Mouse (Mus musculus) olfactory bulb, adult 2 months (tissue): ENCODE results near the gene Prkcd. TPM values are rescaled to one million over a fixed set of nuclear protein-coding genes. Genes with fewer than 3 reads are reported as not detected.

Experiments used
- H3K27ac ChIP-seq: fragments of 200-500 bp; 2 replicates; pipeline ENCODE4 v1.5.1; 2012; ENCODE audit warnings: low read depth, low read length; ENCODE audit not compliant: insufficient read depth
- H3K4me1 ChIP-seq: fragments of 200-500 bp; 2 replicates; pipeline ENCODE4 v1.6.1; 2012; ENCODE audit warnings: low read length; ENCODE audit not compliant: control insufficient read depth, insufficient read depth
- H3K4me3 ChIP-seq: fragments of 200-500 bp; 2 replicates; pipeline ENCODE4 v1.5.1; 2012; ENCODE audit warnings: mild to moderate bottlenecking, low read depth, low read length, moderate library complexity; ENCODE audit not compliant: insufficient read depth
- CTCF ChIP-seq: fragments of 200-500 bp; IDR thresholded peaks from 2 replicates; pipeline ENCODE4 v1.5.1; 2012; ENCODE audit warnings: low read depth, mild to moderate bottlenecking, low read length, moderate library complexity; ENCODE audit not compliant: insufficient read depth
- POLR2A ChIP-seq: fragments of 200-500 bp; IDR thresholded peaks from 2 replicates; pipeline ENCODE4 v1.6.1; 2012; ENCODE audit warnings: mild to moderate bottlenecking, low read depth, low read length, moderate library complexity; ENCODE audit not compliant: insufficient read depth
- WGBS: fragments of 180-500 bp; shearing (Covaris S2); methylation state at CpG from one replicate; pipeline ENCODE4 v1.1.7; 2018; 5-methylcytosine and 5-hydroxymethylcytosine counted together
- polyA plus RNA-seq: library from polyadenylated mRNA; stranded (reverse); fragments of >200 nt; gene quantifications from 2 replicates; pipeline ENCODE4 v1.2.4, GENCODE M21; 2012; ENCODE audit warnings: low replicate concordance; ENCODE audit not compliant: missing spikeins, insufficient read depth, insufficient read length

The Prkcd gene
- 164 TPM in 1 of 2 replicates, not detected in the other for polyA plus RNA-seq

DNA sequence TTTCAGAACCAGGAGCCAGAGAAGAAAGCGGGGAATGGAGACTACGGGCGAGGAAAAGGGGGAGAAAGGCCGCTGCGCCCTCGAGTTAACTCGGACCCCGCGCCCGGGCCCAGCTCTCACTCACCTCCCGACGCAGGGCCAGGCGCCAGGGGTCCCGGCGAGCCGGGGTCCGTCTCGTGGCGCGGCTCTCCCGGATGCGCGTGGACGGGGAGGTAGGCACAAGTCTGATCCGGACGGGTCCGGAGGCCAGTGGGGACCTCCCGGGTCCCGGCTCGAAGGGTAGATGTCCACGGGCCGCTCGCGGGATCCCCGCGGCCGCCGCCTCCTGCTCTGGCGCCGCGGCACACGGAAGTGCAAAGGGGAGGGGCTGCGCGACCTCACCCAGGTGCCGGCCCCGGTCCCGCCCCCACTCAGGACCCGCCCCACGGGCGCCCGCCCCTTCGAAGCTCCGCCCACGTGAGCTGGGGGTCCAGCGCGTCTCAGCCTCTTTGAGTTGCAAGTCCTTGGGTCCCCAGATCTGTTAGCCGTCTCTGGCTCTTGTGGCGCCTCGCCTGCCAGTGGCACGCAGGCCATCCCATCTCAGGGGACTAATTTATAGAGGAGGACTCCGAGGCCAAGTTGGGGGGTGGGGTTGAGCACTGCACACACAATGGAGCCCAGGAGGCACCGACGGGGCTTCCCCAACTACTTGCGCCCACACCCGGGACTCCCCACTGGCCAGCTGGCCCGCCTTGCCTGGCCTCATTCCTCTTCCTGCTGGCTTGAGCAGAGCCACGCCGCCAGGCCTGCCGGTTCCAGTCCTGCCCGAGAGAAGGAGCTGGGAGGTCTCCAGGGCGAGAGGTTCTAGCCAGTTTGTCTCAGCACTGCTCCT lies at the start of gene Prkcd:
TSS of gene Prkcd (minus strand) at position 355 of the 871 bp plus-strand sequence.
- Histone ChIP-seq H3K4me1 (peaks cover 26% of the 10 kb centered on the region), H3K27ac (no peak within 1 kb of the TSS), H3K4me3 (peak within 1 kb of the TSS; percentile 42)
- 2% methylated on average over 58 of the region's 71 CpGs for WGBS
- TF ChIP-seq CTCF (no peak), POLR2A (no peak)

DNA sequence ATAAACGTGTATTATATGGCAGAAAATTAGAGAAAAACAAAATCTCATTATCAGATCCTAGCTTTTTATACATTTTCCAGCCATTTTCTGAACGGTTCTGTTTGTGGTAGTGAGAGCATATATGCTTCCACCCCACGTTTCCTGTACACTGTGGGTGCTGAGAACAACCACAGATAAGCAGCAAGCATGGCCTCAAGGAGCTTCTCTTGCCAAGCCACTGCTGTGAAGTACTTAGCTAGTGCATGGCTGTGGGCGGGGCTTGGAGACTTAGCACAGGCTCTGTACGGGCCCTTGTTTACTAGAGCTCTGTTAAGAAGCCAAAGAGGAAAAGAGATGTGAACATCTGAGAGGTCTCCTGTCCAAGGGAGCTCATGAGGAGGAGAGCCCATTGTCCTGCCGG lies 48.9 kb upstream of the Prkcd start:
- Histone ChIP-seq H3K27ac (no peak overlapping the region), H3K4me1 (peaks cover 6% of the 10 kb centered on the region), H3K4me3 (no peak overlapping the region)
- WGBS: 64% methylated on average over 6 of the region's 6 CpGs
- TF ChIP-seq POLR2A: no peak
- TF ChIP-seq CTCF: no peak

DNA sequence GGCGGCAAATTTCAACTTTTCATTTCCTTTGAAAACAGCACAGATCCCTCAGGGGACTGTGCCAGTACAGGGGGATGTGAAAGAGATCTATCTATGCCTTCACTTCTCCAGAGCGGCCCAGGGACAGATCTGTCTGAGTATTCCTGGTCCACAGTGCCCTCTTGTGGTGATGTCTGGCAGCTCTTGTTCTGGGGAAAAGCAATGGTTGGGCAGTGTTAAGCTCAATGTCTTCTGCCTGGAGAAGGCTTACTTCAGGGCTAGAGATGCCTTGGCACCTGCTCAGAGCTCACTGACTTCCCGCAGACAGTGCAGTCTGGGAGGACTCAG lies 45.9 kb upstream of the Prkcd start:
- WGBS: 3% methylated on average over 3 of the region's 3 CpGs
- Histone ChIP-seq H3K27ac (0 out of 2 replicates have a peak overlapping the region, but pooled peaks have one; percentile 14), H3K4me3 (no peak overlapping the region), H3K4me1 (peaks cover 8% of the 10 kb centered on the region)
- TF ChIP-seq CTCF (peak; percentile 43; the same call in 1 of the 2 replicates), POLR2A (no peak)

DNA sequence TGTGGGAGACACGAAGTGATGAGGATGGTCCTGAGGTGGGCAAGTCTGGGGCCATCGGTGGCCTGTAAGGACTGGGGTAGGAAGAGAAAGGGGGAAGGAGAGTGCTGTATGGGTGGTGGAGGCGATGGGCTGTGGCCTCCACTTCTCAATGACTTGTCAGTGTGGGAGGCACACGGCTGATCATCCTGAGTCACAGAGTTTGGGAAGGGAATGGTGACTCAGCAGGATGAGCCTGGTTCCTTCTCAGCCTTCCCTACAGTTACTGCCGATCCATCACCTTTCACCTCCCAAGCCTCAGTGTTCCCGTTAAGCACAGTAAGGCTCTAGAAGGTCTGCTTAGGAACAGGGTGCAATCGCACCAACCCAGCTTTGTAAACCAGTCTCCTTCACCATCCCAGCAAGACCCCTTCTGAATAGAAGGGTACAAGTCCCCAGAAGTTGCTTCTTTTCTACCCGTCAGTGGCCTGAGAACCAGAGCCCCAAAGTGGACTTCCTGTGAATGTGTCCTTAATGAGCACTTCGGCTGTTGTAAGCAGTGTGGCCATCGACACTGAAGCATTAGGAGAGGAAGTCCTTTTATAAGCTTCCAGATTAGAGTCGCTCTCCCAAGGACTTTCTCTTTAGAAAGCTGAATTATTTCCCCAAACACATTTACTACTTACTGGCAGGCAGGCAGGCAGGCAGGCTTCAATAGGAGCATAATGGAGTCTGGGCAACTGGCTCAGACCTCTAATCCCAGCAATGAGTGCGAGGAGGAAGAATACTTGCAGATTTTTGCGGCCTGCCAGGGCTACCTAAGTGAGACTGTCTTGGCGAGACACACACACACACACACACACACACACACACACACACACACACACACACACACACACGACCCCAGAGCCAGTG lies 45.3 kb upstream of the Prkcd start:
- Histone ChIP-seq H3K4me3 (no peak overlapping the region), H3K4me1 (peaks cover 9% of the 10 kb centered on the region), H3K27ac (0 out of 2 replicates have a peak overlapping the region, but pooled peaks have one; percentile 14)
- TF ChIP-seq POLR2A (no peak), CTCF (no peak)
- 36% methylated on average over 15 of the region's 15 CpGs for WGBS

DNA sequence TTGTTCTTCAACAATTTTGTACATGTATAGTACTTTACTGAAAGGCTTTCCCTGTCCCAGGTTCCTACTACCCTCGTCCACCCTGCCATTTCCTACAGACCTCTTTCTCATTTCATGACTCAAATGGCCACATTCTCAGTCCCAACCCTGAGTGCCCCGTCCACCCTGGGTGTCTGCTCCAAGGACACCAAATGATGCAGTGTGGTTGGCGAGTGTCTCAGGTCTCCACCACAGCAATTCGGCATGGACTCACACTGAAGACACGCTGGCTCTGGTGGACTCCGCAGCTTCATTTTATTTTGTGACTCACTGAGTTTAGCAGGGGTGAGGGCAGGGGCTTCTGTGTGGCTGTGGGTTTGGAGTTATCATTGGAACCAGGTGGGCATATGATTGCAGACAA lies 44.2 kb upstream of the Prkcd start:
- no peak overlapping the region for H3K27ac ChIP-seq
- no peak overlapping the region for H3K4me3 ChIP-seq
- 96% methylated on average over 6 of the region's 6 CpGs for WGBS
- H3K4me1 ChIP-seq: peaks cover 11% of the 10 kb centered on the region
- TF ChIP-seq POLR2A (no peak), CTCF (no peak)

DNA sequence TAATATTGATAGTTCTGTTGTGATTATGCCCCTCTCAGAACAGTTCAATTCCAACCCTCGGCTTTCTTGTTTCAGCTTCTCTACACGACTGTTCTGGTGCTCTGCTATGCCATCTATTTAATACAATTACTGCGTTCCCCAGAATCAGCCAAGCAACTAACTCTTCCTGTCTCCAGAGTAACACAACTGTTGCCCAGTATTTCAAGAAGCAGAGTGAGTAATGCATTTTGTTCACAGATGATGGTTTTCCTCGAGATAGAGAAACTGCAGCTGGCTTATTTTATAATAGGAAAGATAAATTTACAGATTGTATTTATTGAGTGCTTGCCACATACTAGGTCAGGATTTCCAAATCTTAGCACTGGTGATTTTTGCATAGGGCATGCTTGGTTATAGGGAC lies 40.6 kb upstream of the Prkcd start:
- H3K27ac ChIP-seq: no peak overlapping the region
- no peak overlapping the region for H3K4me3 ChIP-seq
- 59% methylated on average over 4 of the region's 4 CpGs for WGBS
- no peak for TF ChIP-seq POLR2A
- TF ChIP-seq CTCF: no peak
- peaks cover 11% of the 10 kb centered on the region for H3K4me1 ChIP-seq

DNA sequence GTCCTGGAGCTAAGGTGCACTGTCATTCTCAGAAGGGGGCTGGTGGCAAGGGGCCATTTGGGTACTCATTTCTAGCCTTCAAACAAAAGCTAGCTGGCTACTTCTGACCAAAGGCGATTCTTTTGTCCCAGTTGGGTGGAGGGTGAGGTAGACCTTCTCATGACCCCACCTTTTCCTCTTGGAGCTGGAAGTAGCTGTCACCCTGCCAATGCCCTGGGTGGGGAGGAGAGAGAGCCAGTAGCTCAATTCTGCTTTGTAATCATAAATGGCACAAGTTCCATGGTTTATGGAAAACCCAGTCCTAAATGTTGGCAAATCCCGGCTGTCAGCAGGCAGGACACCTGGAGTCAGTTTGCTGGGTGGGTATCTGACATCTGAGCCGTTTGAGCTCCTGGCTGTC lies 40.1 kb upstream of the Prkcd start:
- Histone ChIP-seq H3K27ac (no peak overlapping the region), H3K4me1 (peaks cover 8% of the 10 kb centered on the region), H3K4me3 (no peak overlapping the region)
- TF ChIP-seq POLR2A (no peak), CTCF (no peak)
- WGBS: 74% methylated on average over 3 of the region's 3 CpGs

DNA sequence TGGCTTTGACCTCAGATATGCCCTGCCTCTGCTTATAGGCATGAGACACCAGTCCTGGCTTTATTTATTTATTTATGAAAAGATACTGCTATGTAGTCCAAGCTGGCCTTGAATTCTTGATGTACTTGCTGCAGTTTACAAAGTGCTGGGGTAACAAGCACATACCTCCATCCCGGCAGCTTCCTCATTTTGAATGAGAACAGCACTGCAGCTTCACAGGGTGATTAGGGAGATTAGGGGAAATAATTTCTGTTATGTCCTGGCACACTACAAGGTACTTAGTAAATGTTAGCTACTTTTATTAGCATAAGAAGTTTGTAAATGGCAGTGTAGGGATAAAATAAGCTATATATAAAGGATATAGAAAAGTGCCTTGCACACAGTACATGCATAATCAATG lies 29.5 kb upstream of the Prkcd start:
- 79% methylated on average over 1 of the region's 1 CpGs for WGBS
- no peaks in the 10 kb centered on the region for H3K4me1 ChIP-seq
- TF ChIP-seq POLR2A (no peak), CTCF (no peak)
- no peak overlapping the region for H3K27ac ChIP-seq
- no peak overlapping the region for H3K4me3 ChIP-seq
